Comparison of ENCODE assay signal across 8 mouse cellular contexts in genomic region chr16:30586935-30587493, GRCm38 (mm10). TPM values are rescaled to one million over a fixed set of nuclear protein-coding genes. Genes with fewer than 3 reads are reported as not detected.
DNase-seq lines count a peak whose midpoint lies in the region; ATAC-seq and TF ChIP-seq lines count a peak whose summit lies in the region.

No protein-coding gene starts in this region.

- TF ChIP-seq CTCF in liver, adult 2 months (IDR thresholded peaks at IDR 0.05; ENCODE audit: low read depth, low read length): no peak

- no peak for TF ChIP-seq POLR2A in liver, adult 2 months (IDR thresholded peaks at IDR 0.05; ENCODE audit: extremely low read depth, insufficient read depth, low read length)

- 1% methylated on average over 19 of the region's 19 CpGs for WGBS in liver, adult 2 months
- 2% methylated on average over 19 of the region's 19 CpGs for WGBS in embryonic facial prominence, embryonic 14.5 days
- 2% methylated on average over 19 of the region's 19 CpGs for WGBS in limb, embryonic 11.5 days
- WGBS in neural tube, embryonic 15.5 days: 2% methylated on average over 19 of the region's 19 CpGs

- peak overlapping the region; percentile 67 for H3K27ac ChIP-seq in liver, adult 2 months (replicated peaks; ENCODE audit: insufficient read depth, low read depth, low read length)
- peak overlapping the region; percentile 74; the same call in 1 of the 2 replicates for H3K27ac ChIP-seq in embryonic facial prominence, embryonic 14.5 days (replicated peaks; ENCODE audit: low read depth, low read length)
- H3K27ac ChIP-seq in limb, embryonic 11.5 days (replicated peaks; ENCODE audit: low read depth, low read length): no peak overlapping the region
- H3K27ac ChIP-seq in neural tube, embryonic 15.5 days (replicated peaks): peak overlapping the region; percentile 84

- peaks cover 2% of the 10 kb centered on the region; the same call in 1 of the 2 replicates for H3K4me1 ChIP-seq in liver, adult 2 months (ENCODE audit: control insufficient read depth, insufficient read depth, low read length)
- peaks cover 8% of the 10 kb centered on the region; the same call in 1 of the 2 replicates for H3K4me1 ChIP-seq in embryonic facial prominence, embryonic 14.5 days (ENCODE audit: control insufficient read depth, insufficient read depth, low read length)
- H3K4me1 ChIP-seq in limb, embryonic 11.5 days (ENCODE audit: control insufficient read depth, insufficient read depth, low read length): 0 out of 2 replicates have a peak, but pooled peaks cover 2% of the 10 kb centered on the region
- peaks cover 21% of the 10 kb centered on the region for H3K4me1 ChIP-seq in neural tube, embryonic 15.5 days

- ATAC-seq in embryonic facial prominence, embryonic 14.5 days (ENCODE audit: low read depth): peak; percentile 4; the same call in 1 of the 2 replicates
- ATAC-seq in limb, embryonic 11.5 days (ENCODE audit: insufficient number of reproducible peaks, low FRiP score, low TSS enrichment, low read depth): no peak
- no peak for ATAC-seq in neural tube, embryonic 15.5 days (ENCODE audit: low FRiP score)
- ATAC-seq in megakaryocyte-erythroid progenitor cell, adult 5-6 weeks (replicated peaks; ENCODE audit: low FRiP score, low TSS enrichment, poor library complexity, severe bottlenecking): no peak

- peak overlapping the region; percentile 95 for H3K4me2 ChIP-seq in embryonic facial prominence, embryonic 14.5 days (ENCODE audit: low read depth, low read length)
- H3K4me2 ChIP-seq in limb, embryonic 11.5 days (ENCODE audit: low read depth, severe bottlenecking): peak overlapping the region; percentile 87
- peak overlapping the region; percentile 76 for H3K4me2 ChIP-seq in neural tube, embryonic 15.5 days

- H3K27me3 ChIP-seq in liver, adult 2 months (ENCODE audit: control insufficient read depth, insufficient read depth, low read length): no peaks in the 10 kb centered on the region
- H3K27me3 ChIP-seq in embryonic facial prominence, embryonic 14.5 days (replicated peaks; ENCODE audit: control insufficient read depth, insufficient read depth, low read length): no peaks in the 10 kb centered on the region
- H3K27me3 ChIP-seq in limb, embryonic 11.5 days (ENCODE audit: control insufficient read depth, insufficient read depth, low read length): no peaks in the 10 kb centered on the region
- H3K27me3 ChIP-seq in neural tube, embryonic 15.5 days (replicated peaks): no peaks in the 10 kb centered on the region

- peaks cover 11% of the 10 kb centered on the region; the same call in 1 of the 2 replicates for H3K79me2 ChIP-seq in liver, adult 2 months (ENCODE audit: control insufficient read depth, insufficient read depth, low read length)

- H3K36me3 ChIP-seq in liver, adult 2 months (ENCODE audit: control insufficient read depth, insufficient read depth, low read length): peaks cover 15% of the 10 kb centered on the region
- peaks cover 37% of the 10 kb centered on the region for H3K36me3 ChIP-seq in embryonic facial prominence, embryonic 14.5 days (ENCODE audit: control insufficient read depth, insufficient read depth, low read length)
- H3K36me3 ChIP-seq in limb, embryonic 11.5 days (ENCODE audit: control insufficient read depth, insufficient read depth, low read length): peaks cover 18% of the 10 kb centered on the region; the same call in 1 of the 2 replicates
- H3K36me3 ChIP-seq in neural tube, embryonic 15.5 days: peaks cover 34% of the 10 kb centered on the region

- no peak for DNase-seq in liver, adult 2 months (ENCODE audit: extremely low read depth, low read depth, low spot score)
- no peak for DNase-seq in liver
- DNase-seq in embryonic facial prominence, embryonic 14.5 days (ENCODE audit: low spot score): no peak
- DNase-seq in limb, embryonic 11.5 days (ENCODE audit: low spot score): no peak
- no peak for DNase-seq in gastrocnemius, adult 8-10 months (ENCODE audit: low spot score in 2 of 2)
- no peak for DNase-seq in spleen, adult 12 weeks (ENCODE audit: low spot score)

- H3K9ac ChIP-seq in liver, adult 2 months (ENCODE audit: low read depth, low read length): peak overlapping the region; percentile 88
- H3K9ac ChIP-seq in embryonic facial prominence, embryonic 14.5 days (ENCODE audit: low read depth, low read length): peak overlapping the region; percentile 81
- peak overlapping the region; percentile 65 for H3K9ac ChIP-seq in limb, embryonic 11.5 days (ENCODE audit: low read length)
- peak overlapping the region; percentile 77 for H3K9ac ChIP-seq in neural tube, embryonic 15.5 days (replicated peaks)

- H3K9me3 ChIP-seq in embryonic facial prominence, embryonic 14.5 days (ENCODE audit: control insufficient read depth, low read length): no peaks in the 10 kb centered on the region
- no peaks in the 10 kb centered on the region; the same call in 1 of the 2 replicates for H3K9me3 ChIP-seq in limb, embryonic 11.5 days (ENCODE audit: control insufficient read depth, low read length)
- no peaks in the 10 kb centered on the region for H3K9me3 ChIP-seq in neural tube, embryonic 15.5 days (replicated peaks)

- peak overlapping the region; percentile 94 for H3K4me3 ChIP-seq in liver, adult 2 months (ENCODE audit: insufficient read depth, low read depth, low read length)
- H3K4me3 ChIP-seq in embryonic facial prominence, embryonic 14.5 days (ENCODE audit: low read depth, low read length): peak overlapping the region; percentile 87
- H3K4me3 ChIP-seq in limb, embryonic 11.5 days (ENCODE audit: low read depth, low read length): peak overlapping the region; percentile 70
- H3K4me3 ChIP-seq in neural tube, embryonic 15.5 days (replicated peaks): peak overlapping the region; percentile 83

RNA-seq across cellular contexts. Expression of gene Lsg1, which starts 0.4 kb away (rescaled TPM):
- total RNA-seq in liver, adult 2 months (2014; rRNA removed): 8.3 and 10.0 TPM in 2 replicates
- polyA plus RNA-seq in liver, adult 2 months (2012; rRNA removed): 6.9 and 9.5 TPM in 2 replicates
- 52.2 and 59.3 TPM in 2 replicates for polyA plus RNA-seq in embryonic facial prominence, embryonic 14.5 days (2014; fragmentation: Nextera tagmentation; extraction: Ambion mirVana)
- 89.1 and 90.1 TPM in 2 replicates for polyA plus RNA-seq in limb, embryonic 11.5 days (2014; fragmentation: Nextera tagmentation; extraction: Ambion mirVana)
- 44.1 and 50.9 TPM in 2 replicates for polyA plus RNA-seq in neural tube, embryonic 15.5 days (2015; fragmentation: Nextera tagmentation; extraction: Ambion mirVana)
- 55.9 and 70.8 TPM in 2 replicates for total RNA-seq in megakaryocyte-erythroid progenitor cell, adult 5-6 weeks (2014; fragmentation: Nextera tagmentation)
- 85.3 and 89.6 TPM in 2 replicates for total RNA-seq in megakaryocyte-erythroid progenitor cell, adult 5-6 weeks (2017)
- total RNA-seq in gastrocnemius, adult 8-10 months (2022): 10 to 100 TPM; 19.6 to 23.0 (median 20.8) TPM

RNA-seq across cellular contexts. Expression of gene Fam43a, which starts 12.5 kb away (rescaled TPM):
- total RNA-seq in liver, adult 2 months (2014; rRNA removed): 4.2 and 6.7 TPM in 2 replicates
- 4.4 and 4.7 TPM in 2 replicates for polyA plus RNA-seq in liver, adult 2 months (2012; rRNA removed)
- polyA plus RNA-seq in embryonic facial prominence, embryonic 14.5 days (2014; fragmentation: Nextera tagmentation; extraction: Ambion mirVana): 12.1 and 15.2 TPM in 2 replicates
- polyA plus RNA-seq in limb, embryonic 11.5 days (2014; fragmentation: Nextera tagmentation; extraction: Ambion mirVana): 4.3 and 6.8 TPM in 2 replicates
- 23.1 and 24.7 TPM in 2 replicates for polyA plus RNA-seq in neural tube, embryonic 15.5 days (2015; fragmentation: Nextera tagmentation; extraction: Ambion mirVana)
- total RNA-seq in megakaryocyte-erythroid progenitor cell, adult 5-6 weeks (2014; fragmentation: Nextera tagmentation): 0.82 and 2.4 TPM in 2 replicates
- total RNA-seq in megakaryocyte-erythroid progenitor cell, adult 5-6 weeks (2017): 0.75 and 2.4 TPM in 2 replicates
- total RNA-seq in gastrocnemius, adult 8-10 months (2022): 1 to 10 TPM; 3.4 to 6.3 (median 4.6) TPM

RNA-seq across cellular contexts. Expression of gene Tmem44, which starts 36.4 kb away (rescaled TPM):
- total RNA-seq in liver, adult 2 months (2014; rRNA removed): 1.2 and 1.3 TPM in 2 replicates
- polyA plus RNA-seq in liver, adult 2 months (2012; rRNA removed): 0.80 and 2.0 TPM in 2 replicates
- polyA plus RNA-seq in embryonic facial prominence, embryonic 14.5 days (2014; fragmentation: Nextera tagmentation; extraction: Ambion mirVana): 13.8 and 20.7 TPM in 2 replicates
- polyA plus RNA-seq in limb, embryonic 11.5 days (2014; fragmentation: Nextera tagmentation; extraction: Ambion mirVana): 17.2 and 20.9 TPM in 2 replicates
- polyA plus RNA-seq in neural tube, embryonic 15.5 days (2015; fragmentation: Nextera tagmentation; extraction: Ambion mirVana): 57.5 and 64.7 TPM in 2 replicates
- 0.25 TPM in 1 of 2 replicates, not detected in the other for total RNA-seq in megakaryocyte-erythroid progenitor cell, adult 5-6 weeks (2014; fragmentation: Nextera tagmentation)
- total RNA-seq in megakaryocyte-erythroid progenitor cell, adult 5-6 weeks (2017): 0.14 and 0.30 TPM in 2 replicates
- 1 to 10 TPM in 3 of 4 experiments, under 1 TPM in 1; 0.82 to 1.6 (median 1.3) TPM for total RNA-seq in gastrocnemius, adult 8-10 months (2022)
